Mouse (Mus musculus): ENCODE results near the gene Gm45716.

DNA sequence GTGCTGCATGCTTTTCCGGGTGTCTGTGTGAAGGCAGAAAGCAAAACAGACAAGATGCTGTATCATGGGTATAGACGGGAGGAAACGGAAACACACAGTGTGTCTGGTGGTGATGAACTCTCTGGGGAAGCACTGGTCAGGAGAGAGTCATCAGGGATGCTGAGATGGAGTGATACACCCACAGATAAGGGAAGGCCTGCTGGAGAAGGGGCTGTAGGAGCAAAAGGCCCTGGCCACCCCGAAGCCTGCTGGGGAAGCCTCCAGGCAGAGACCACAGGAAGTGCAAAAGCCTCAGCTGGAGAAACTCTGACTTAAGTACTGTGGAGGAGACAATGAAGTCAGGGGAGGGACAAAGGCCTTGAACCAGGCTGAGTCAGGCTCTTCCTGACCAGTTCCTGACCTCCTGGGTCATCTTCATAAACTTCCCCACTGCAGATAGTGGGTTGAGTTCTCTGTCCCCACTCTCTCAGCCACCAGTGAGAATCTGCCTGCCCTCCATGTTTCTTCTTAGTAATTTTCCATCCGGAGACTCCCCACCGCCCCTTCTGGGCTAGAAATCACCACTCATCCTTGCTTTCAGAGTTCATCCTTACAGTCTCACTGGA, 99.2 kb downstream of the Gm45716 start:
- TF ChIP-seq POLR2A (IDR thresholded peaks at IDR 0.05; ENCODE audit: borderline replicate concordance, low read depth, low read length) = no peak
- no peak for TF ChIP-seq CTCF (IDR thresholded peaks at IDR 0.05; ENCODE audit: low read depth, low read length)

Measured in bone marrow macrophage, adult 2 months (primary cell).